ENCODE assay signal across 8 mouse cellular contexts in genomic region chr5:120711416-120711815, GRCm38 (mm10). TPM values are rescaled to one million over a fixed set of nuclear protein-coding genes. Genes with fewer than 3 reads are reported as not detected.
DNase-seq lines count a peak whose midpoint lies in the region; ATAC-seq and TF ChIP-seq lines count a peak whose summit lies in the region.

No protein-coding gene starts in this region.

- TF ChIP-seq POLR2A in testis, adult 2 months (IDR thresholded peaks at IDR 0.05; ENCODE audit: control insufficient read depth, low read depth, low read length), result no peak

- no peak overlapping the region for H3K27ac ChIP-seq in kidney, embryonic 15.5 days
- H3K27ac ChIP-seq in gastrocnemius, adult 2 months, result no peak overlapping the region
- H3K27ac ChIP-seq in limb, embryonic 13.5 days, result no peak overlapping the region
- peak overlapping the region; percentile 14; the same call in 1 of the 2 replicates for H3K27ac ChIP-seq in testis, adult 2 months (ENCODE audit: control insufficient read depth, insufficient read depth, low read depth, low read length)

- H3K9me3 ChIP-seq in kidney, embryonic 15.5 days (replicated peaks), result no peaks in the 10 kb centered on the region
- no peaks in the 10 kb centered on the region for H3K9me3 ChIP-seq in limb, embryonic 13.5 days

- peaks cover 35% of the 10 kb centered on the region for H3K4me1 ChIP-seq in kidney, embryonic 15.5 days
- H3K4me1 ChIP-seq in limb, embryonic 13.5 days, result peaks cover 35% of the 10 kb centered on the region
- peaks cover 30% of the 10 kb centered on the region for H3K4me1 ChIP-seq in testis, adult 2 months (ENCODE audit: control insufficient read depth, insufficient read depth, low read length)

- under 1% methylated on average over 35 of the region's 43 CpGs for WGBS in kidney, embryonic 15.5 days
- under 1% methylated on average over 43 of the region's 43 CpGs for WGBS in limb, embryonic 13.5 days

- peak overlapping the region; percentile 92 for H3K4me2 ChIP-seq in kidney, embryonic 15.5 days
- peak overlapping the region; percentile 95 for H3K4me2 ChIP-seq in limb, embryonic 13.5 days (replicated peaks)

- H3K36me3 ChIP-seq in kidney, embryonic 15.5 days, result no peaks in the 10 kb centered on the region
- H3K36me3 ChIP-seq in limb, embryonic 13.5 days, result no peaks in the 10 kb centered on the region
- H3K36me3 ChIP-seq in testis, adult 2 months (ENCODE audit: control insufficient read depth, insufficient read depth, low read length), result no peaks in the 10 kb centered on the region

- peak overlapping the region; percentile 55 for H3K4me3 ChIP-seq in kidney, embryonic 15.5 days (replicated peaks)
- peak overlapping the region; percentile 69 for H3K4me3 ChIP-seq in gastrocnemius, adult 2 months
- H3K4me3 ChIP-seq in limb, embryonic 13.5 days, result peak overlapping the region; percentile 58
- H3K4me3 ChIP-seq in testis, adult 2 months (ENCODE audit: control insufficient read depth, low read depth, low read length), result peak overlapping the region; percentile 78

- H3K27me3 ChIP-seq in kidney, embryonic 15.5 days, result peaks cover 72% of the 10 kb centered on the region
- H3K27me3 ChIP-seq in limb, embryonic 13.5 days, result peaks cover 93% of the 10 kb centered on the region
- H3K27me3 ChIP-seq in testis, adult 2 months (ENCODE audit: control insufficient read depth, insufficient read depth, low read length), result peaks cover 4% of the 10 kb centered on the region

- no peak for DNase-seq in kidney, adult 8-10 months
- DNase-seq in cerebellum, adult 8-10 months, result peak; percentile 77
- DNase-seq in gastrocnemius, adult 2 months, result peak; percentile 58
- DNase-seq in naive thymus-derived CD4-positive, alpha-beta T cell, adult 2 months (ENCODE audit: low read depth), result peak; percentile 87

- H3K9ac ChIP-seq in kidney, embryonic 15.5 days, result peak overlapping the region; percentile 44
- peak overlapping the region; percentile 65 for H3K9ac ChIP-seq in limb, embryonic 13.5 days

- TF ChIP-seq CTCF in gastrocnemius, adult 2 months (IDR thresholded peaks at IDR 0.05), result no peak
- TF ChIP-seq CTCF in testis, adult 2 months (IDR thresholded peaks at IDR 0.05; ENCODE audit: control insufficient read depth, insufficient read depth, insufficient replicate concordance, low read depth, low read length), result no peak

- no peak for ATAC-seq in kidney, embryonic 15.5 days (replicated peaks; ENCODE audit: low FRiP score)
- peak; percentile 81 for ATAC-seq in inflammation-experienced regulatory T-cells, adult 6 months
- no peak for ATAC-seq in limb, embryonic 13.5 days (ENCODE audit: low FRiP score, low read depth)

- intact Hi-C loops in gastrocnemius, adult 2 months (cut with DNase I), result no loop called here

RNA-seq across cellular contexts. Expression of gene Dtx1, which starts 0.3 kb away (rescaled TPM):
- 7.5 and 8.5 TPM in 2 replicates for polyA plus RNA-seq in kidney, embryonic 15.5 days (2015; fragmentation: Nextera tagmentation; extraction: Ambion mirVana)
- total RNA-seq in gastrocnemius, adult 2 months (2021), result under 1 TPM; 0.45 to 0.54 TPM
- 10 to 100 TPM; 41.0 to 52.7 (median 49.6) TPM for polyA plus RNA-seq in inflammation-experienced regulatory T-cells, adult 6 months (2017; shearing (Covaris generic))
- polyA plus RNA-seq in limb, embryonic 13.5 days (2015; fragmentation: Nextera tagmentation; extraction: Ambion mirVana), result 5.1 and 5.6 TPM in 2 replicates
- polyA plus RNA-seq in testis, adult 2 months (2012; rRNA removed), result 38.6 and 46.0 TPM in 2 replicates

RNA-seq across cellular contexts. Expression of gene Oas2, which starts 38.2 kb away (rescaled TPM):
- polyA plus RNA-seq in kidney, embryonic 15.5 days (2015; fragmentation: Nextera tagmentation; extraction: Ambion mirVana), result 0.36 and 0.50 TPM in 2 replicates
- under 1 TPM; 0.10 to 0.28 TPM for total RNA-seq in gastrocnemius, adult 2 months (2021)
- polyA plus RNA-seq in inflammation-experienced regulatory T-cells, adult 6 months (2017; shearing (Covaris generic)), result 1 to 10 TPM in 1 of 3 experiments, under 1 TPM in 2; 0.71 to 2.2 (median 0.95) TPM
- polyA plus RNA-seq in limb, embryonic 13.5 days (2015; fragmentation: Nextera tagmentation; extraction: Ambion mirVana), result 0.22 TPM in 2 replicates
- 0.23 and 0.36 TPM in 2 replicates for polyA plus RNA-seq in testis, adult 2 months (2012; rRNA removed)

Comparison
In these comparisons a context has a peak if more than half of its experiments do, and no peak if none do; other contexts are left out.
1. DNase-seq: peak in cerebellum, adult 8-10 months (single experiment), gastrocnemius, adult 2 months (single experiment) and naive thymus-derived CD4-positive, alpha-beta T cell, adult 2 months (single experiment); none in kidney, adult 8-10 months (0 of 2).
2. Peak in every context shown above with its lines, with median percentiles within 50 percentile points of each other: H3K4me3 ChIP-seq.